Mouse (Mus musculus) lung, postnatal 25 days (tissue): Measurements from ENCODE around the gene Cdh22.

Experiments used
- DNase-seq: peaks from one replicate; pipeline ENCODE4 v3.0.0; 2022; ENCODE audit warnings: low spot score

Cdh22 gene

GRCm38 (mm10) chr2:165207689-165208088, 27.0 kb downstream of the Cdh22 start:
- no peak for DNase-seq

- no peak for DNase-seq
These were observed 27.6 kb downstream of the Cdh22 start for GRCm38 (mm10) chr2:165207086-165207485.

- DNase-seq, result no peak
These were observed 29.2 kb downstream of the Cdh22 start for GRCm38 (mm10) chr2:165205486-165205885.

GRCm38 (mm10) chr2:165204931-165205330, 29.7 kb downstream of the Cdh22 start:
- no peak for DNase-seq

- DNase-seq, result no peak
These were observed 32.6 kb downstream of the Cdh22 start for GRCm38 (mm10) chr2:165201761-165202751.

- DNase-seq, result no peak
These were observed 37.1 kb downstream of the Cdh22 start for GRCm38 (mm10) chr2:165197546-165197945.

- no peak for DNase-seq
These were observed 39.1 kb downstream of the Cdh22 start for GRCm38 (mm10) chr2:165195411-165196182.

GRCm38 (mm10) chr2:165191483-165191882, 43.2 kb downstream of the Cdh22 start:
- DNase-seq, result no peak

GRCm38 (mm10) chr2:165189546-165189945, 45.1 kb downstream of the Cdh22 start:
- peak; percentile 7 for DNase-seq

- DNase-seq, result no peak
These were observed 46.8 kb downstream of the Cdh22 start for GRCm38 (mm10) chr2:165187648-165188380.

- DNase-seq, result no peak
These were observed 50.5 kb downstream of the Cdh22 start for GRCm38 (mm10) chr2:165184015-165184633.

- DNase-seq, result no peak
These were observed 52.3 kb downstream of the Cdh22 start for GRCm38 (mm10) chr2:165182085-165182976.

GRCm38 (mm10) chr2:165179231-165179630, 55.4 kb downstream of the Cdh22 start:
- DNase-seq, result no peak

- DNase-seq, result no peak
These were observed 57.7 kb downstream of the Cdh22 start for GRCm38 (mm10) chr2:165176965-165177364.

- no peak for DNase-seq
These were observed 67.8 kb downstream of the Cdh22 start for GRCm38 (mm10) chr2:165166664-165167435.

GRCm38 (mm10) chr2:165162221-165162620, 72.4 kb downstream of the Cdh22 start:
- DNase-seq, result no peak

GRCm38 (mm10) chr2:165160466-165160865, 74.2 kb downstream of the Cdh22 start:
- no peak for DNase-seq

GRCm38 (mm10) chr2:165159055-165159688, 75.5 kb downstream of the Cdh22 start:
- peak; percentile 17 for DNase-seq

GRCm38 (mm10) chr2:165158317-165158716, 76.3 kb downstream of the Cdh22 start:
- no peak for DNase-seq
